Mouse (Mus musculus): ENCODE results near the gene Hnrnpa3. TPM values are rescaled to one million over a fixed set of nuclear protein-coding genes. Genes with fewer than 3 reads are reported as not detected.

Hnrnpa3 gene
- total RNA-seq, 2 experiments from 2014 or later, result 108 to 125 TPM

- no peak for DNase-seq
These were observed 20.9 kb downstream of the Hnrnpa3 start for GRCm38 (mm10) chr2:75679947-75680346.

- DNase-seq, result no peak
These were observed 22.4 kb downstream of the Hnrnpa3 start for GRCm38 (mm10) chr2:75681439-75681838.

- DNase-seq, result peak; percentile 56
These were observed 24.1 kb downstream of the Hnrnpa3 start for GRCm38 (mm10) chr2:75682978-75683709.

DNA sequence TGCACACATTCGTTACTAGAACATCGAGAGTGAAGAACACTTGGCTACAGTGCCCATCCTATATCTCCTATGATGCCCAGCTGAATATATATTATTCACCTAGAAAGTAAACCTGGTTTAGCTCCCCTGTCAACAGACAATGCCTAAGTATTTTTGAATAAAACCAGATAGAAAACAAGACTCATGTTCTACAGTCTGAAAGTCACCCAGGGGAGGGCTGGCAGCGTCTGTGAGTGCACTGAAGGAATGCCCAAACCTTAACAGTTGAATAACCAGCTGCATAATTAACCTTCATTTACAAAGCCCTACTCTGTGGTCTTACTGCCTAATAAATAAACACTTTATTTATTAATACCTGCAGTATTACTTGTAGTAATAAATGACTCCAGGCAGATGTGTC is 25.5 kb downstream of the Hnrnpa3 start:
- no peak for DNase-seq

DNA sequence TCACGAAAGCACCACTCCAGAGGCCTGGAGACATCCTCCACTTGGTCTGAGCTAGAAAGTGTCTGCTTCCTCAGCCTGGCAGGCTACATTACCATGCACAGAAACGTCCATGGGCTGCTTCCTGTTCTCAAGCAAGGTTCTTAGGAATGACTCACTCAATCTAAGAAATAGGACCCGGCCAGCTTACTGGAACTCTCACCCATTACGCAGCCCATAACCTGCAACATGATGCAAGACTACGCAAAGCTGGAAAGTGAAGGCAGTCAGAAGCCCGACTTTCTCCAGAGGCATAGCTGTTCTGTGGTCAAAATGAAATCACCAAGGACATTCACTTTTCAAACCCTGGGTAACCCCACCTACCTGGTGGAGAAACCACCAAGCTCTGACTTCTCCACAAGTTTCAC is 26.4 kb downstream of the Hnrnpa3 start:
- peak; percentile 43 for DNase-seq

GRCm38 (mm10) chr2:75687040-75687749 is 28.1 kb downstream of the Hnrnpa3 start:
- DNase-seq, result no peak

DNA sequence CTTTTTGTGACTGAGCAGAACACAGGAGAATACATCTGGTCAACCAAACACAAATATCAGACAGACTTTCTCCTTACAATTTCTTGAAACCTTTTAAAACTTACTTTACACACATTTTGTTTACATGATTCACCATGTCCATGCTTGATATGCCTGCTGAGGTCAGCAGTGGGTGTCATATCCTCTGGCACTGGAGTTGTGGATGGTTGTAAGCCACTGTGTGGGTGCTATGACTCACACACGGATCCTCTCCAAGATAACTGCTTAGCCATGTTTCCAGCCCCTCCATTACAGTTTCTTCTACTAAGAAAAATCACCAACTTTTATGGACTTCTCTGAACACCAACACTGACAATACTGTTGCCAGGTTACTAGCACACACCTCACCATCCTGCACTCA is 29.8 kb downstream of the Hnrnpa3 start:
- no peak for DNase-seq

DNA sequence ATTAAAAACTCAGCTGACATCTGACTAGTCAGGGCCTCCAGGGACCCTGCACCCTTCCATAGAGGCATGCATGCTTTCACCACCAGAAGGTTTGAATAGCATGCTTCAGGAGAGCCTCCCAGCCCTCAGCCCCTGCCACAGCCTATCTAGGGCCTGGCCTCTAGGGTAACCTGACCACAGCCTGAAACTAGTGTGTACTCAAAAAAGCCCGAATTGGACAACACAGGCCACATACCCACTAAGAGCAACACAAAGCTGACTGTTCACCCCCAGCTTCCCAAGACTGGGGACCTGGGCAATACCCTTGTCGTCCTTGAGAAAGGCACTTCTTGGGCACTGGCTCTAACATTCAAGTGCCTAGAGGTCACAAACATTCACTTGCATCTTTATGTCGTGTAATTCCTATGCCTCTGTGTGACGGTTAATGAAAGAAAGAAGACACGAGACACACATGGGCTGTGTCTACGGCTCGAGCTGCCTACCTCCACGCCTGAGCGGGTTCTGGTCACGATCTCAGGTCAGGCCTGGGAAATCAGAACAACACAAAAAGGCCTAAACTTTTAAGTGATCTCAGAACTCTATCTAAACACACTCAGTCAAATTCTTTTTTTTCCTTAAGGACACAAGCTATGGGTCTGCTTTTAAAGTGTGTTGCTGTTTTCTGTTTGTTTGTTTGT is 30.6 kb downstream of the Hnrnpa3 start:
- DNase-seq, result no peak

DNA sequence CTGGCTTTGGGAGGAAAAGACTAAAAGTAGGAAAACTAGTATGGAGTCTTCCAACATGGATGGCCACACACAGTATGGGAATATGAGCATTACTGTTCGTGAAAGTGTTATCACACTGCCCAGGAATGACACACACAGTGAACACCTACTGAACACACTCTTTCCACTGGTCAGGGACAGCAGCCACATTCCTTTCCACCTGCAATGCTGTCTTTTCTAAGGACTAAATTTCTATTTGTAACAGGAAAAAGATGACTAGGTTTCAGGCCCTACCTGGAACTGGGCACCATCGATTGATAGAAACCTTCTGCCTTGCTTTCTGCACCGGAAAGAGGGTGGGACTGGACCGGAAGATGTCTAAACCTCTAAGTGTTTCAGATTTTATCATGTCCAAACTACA is 31.6 kb downstream of the Hnrnpa3 start:
- peak; percentile 1 for DNase-seq

GRCm38 (mm10) chr2:75691316-75691715 is 32.3 kb downstream of the Hnrnpa3 start:
- DNase-seq, result peak; percentile 4

DNA sequence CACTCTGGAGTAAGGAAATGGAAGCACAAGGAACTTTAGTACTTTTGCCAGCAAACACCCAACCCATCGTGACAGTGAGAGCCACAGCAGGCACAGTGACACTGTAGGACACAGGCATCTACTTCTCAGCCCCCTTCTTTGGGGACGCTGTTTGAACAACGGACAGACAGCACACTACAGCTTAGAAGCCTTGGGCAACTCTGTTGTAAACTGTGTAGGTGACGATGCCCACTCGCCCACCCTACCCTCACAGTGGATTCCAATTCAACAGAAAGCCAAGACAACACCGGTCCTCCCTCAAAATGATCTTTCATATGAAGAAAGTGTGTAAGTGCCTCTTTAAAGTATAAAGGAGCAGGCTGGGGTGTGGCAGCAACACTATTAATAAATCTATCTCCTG is 33.3 kb downstream of the Hnrnpa3 start:
- DNase-seq, result no peak

GRCm38 (mm10) chr2:75694926-75695325 is 35.9 kb downstream of the Hnrnpa3 start:
- DNase-seq, result peak; percentile 2

DNA sequence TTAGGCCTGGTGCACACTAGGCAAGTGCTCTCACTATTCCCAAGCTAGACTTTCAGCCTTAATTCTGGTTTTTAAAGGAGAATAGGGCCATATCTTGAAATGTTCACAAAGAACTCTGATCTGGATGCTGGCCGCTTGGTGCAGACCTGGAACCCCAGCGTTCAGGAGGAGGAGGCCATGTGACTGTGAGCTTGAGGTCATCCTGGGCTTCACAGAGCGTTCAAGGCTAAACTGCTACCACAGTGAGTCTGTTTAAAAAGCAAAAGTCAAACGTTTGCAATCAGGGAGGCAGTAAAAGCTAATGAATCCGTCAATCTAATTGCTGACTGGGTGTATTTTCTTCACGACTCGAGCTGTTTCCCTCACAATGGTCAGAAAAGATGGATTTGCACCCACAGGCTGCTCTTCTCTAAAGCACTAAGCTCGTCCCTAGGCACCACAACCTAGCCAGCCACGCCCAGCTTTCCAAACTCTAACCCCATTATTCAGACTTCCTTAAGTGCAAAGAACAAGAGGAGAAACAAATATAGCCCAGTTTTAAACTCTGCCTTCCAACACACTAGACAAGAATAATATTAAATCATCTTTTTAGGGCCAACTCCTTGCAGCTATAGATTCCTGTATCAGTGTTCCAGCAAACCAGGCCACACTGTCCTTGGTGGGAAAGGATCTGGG is 36.8 kb downstream of the Hnrnpa3 start:
- DNase-seq, result peak; percentile 3

- DNase-seq, result no peak
These were observed 37.3 kb downstream of the Hnrnpa3 start for GRCm38 (mm10) chr2:75696371-75696770.

DNA sequence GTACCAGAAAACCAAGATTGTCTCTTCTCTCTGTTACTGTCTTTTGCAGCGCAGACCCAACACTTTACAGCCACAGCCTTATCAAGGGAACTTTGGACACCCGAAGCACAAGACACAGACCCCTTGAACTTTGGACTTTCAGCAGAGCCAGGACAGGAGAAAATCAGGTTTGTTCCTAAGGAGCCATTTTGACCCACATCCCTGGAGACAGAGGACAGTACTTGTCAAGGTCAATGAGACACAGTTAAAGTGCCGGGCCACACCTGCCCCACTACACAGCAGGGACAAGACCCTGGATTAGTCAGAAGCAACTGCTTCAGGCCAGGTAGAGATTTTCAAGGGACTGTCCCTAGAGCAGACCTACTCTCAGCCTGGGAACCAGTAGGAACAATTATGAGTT is 38.2 kb downstream of the Hnrnpa3 start:
- no peak for DNase-seq

- no peak for DNase-seq
These were observed 38.9 kb downstream of the Hnrnpa3 start for GRCm38 (mm10) chr2:75698007-75698406.

DNA sequence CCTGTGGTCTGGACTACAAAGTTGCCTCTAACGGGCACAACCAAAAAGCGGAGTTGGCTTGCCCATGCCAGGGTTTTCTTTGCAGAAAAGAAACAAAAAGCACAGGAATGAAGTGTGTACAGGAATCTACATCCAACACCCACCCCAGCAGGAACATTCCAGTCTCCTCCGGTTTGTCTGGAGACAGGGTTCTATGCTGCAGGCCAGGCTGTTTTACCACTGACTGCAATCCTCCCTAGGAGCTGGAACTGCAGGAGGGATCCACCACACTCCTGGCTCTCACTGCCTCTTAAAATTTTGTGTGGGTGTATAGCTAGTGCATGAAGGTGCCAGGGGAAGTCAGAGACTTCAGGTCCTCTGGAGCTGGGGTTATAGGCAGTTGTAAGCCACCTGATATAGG is 39.8 kb downstream of the Hnrnpa3 start:
- DNase-seq, result no peak

- DNase-seq, result no peak
These were observed 41.5 kb downstream of the Hnrnpa3 start for GRCm38 (mm10) chr2:75700543-75700942.

- DNase-seq, result no peak
These were observed 42.1 kb downstream of the Hnrnpa3 start for GRCm38 (mm10) chr2:75701207-75701606.

DNA sequence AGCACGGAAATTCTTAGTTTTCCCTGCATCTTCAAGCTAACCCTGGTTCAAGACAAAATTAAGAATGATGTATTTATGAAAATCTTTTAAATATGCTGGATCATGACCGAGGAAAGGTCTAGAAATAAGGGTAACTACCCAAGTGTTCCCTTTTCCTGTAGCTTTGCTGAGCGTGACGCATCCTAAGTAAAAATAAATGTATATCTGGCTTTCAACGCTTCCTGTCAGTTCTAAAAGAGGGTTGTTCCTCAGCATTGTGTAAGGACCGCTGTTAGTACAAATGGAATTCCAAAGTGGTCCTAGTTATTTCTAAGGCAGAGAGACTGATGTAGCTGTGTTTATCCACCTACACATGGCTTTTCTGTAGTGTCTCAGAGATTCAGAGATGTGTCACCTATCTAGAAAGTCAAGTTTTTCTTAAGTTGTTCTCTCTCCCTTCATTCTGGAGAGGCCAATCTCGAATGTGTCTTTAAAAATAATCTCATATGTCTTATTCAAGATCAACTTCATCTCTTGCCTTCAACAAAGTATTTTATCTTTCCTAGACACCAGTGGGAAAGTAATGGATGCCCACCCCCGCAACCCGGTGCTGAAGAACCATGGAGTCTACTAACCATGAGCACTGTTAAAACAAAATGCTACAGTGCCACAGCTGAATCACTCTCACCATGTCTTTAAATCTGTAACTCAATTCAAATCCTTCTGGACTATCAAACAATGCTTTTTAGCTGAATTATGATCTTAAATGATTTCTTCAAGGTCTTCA is 42.9 kb downstream of the Hnrnpa3 start:
- no peak for DNase-seq

GRCm38 (mm10) chr2:75702588-75702976 is 43.5 kb downstream of the Hnrnpa3 start:
- DNase-seq, result no peak
